Mouse (Mus musculus) urinary bladder, postnatal 14 days (tissue): ENCODE measurements at regions not wholly inside any gene's neighbourhood (a gene's known extent, or its start where the extent isn't known, plus 50 kb on each side); places are given as distances from the start of the nearest gene placed in this dataset.

ENCODE experiments used
- DNase-seq: peaks from one replicate; pipeline ENCODE4 v3.0.0; 2021; ENCODE audit warnings: low spot score

GRCm38 (mm10) chr13:3752334-3752733, 51.8 kb downstream of the Calml3 start:
- no peak for DNase-seq

GRCm38 (mm10) chr13:3751222-3751621, 52.9 kb downstream of the Calml3 start:
- no peak for DNase-seq

- DNase-seq, result peak; percentile 60
These were observed 53.4 kb downstream of the Calml3 start for GRCm38 (mm10) chr13:3750756-3751155.

- DNase-seq, result no peak
These were observed 54.5 kb downstream of the Calml3 start for GRCm38 (mm10) chr13:3749646-3750045.

- no peak for DNase-seq
These were observed 55.3 kb downstream of the Calml3 start for GRCm38 (mm10) chr13:3748859-3749258.

- no peak for DNase-seq
These were observed 57.6 kb downstream of the Calml3 start for GRCm38 (mm10) chr13:3746524-3746923.

- DNase-seq, result no peak
These were observed 59.2 kb downstream of the Calml3 start for GRCm38 (mm10) chr13:3744870-3745269.

DNA sequence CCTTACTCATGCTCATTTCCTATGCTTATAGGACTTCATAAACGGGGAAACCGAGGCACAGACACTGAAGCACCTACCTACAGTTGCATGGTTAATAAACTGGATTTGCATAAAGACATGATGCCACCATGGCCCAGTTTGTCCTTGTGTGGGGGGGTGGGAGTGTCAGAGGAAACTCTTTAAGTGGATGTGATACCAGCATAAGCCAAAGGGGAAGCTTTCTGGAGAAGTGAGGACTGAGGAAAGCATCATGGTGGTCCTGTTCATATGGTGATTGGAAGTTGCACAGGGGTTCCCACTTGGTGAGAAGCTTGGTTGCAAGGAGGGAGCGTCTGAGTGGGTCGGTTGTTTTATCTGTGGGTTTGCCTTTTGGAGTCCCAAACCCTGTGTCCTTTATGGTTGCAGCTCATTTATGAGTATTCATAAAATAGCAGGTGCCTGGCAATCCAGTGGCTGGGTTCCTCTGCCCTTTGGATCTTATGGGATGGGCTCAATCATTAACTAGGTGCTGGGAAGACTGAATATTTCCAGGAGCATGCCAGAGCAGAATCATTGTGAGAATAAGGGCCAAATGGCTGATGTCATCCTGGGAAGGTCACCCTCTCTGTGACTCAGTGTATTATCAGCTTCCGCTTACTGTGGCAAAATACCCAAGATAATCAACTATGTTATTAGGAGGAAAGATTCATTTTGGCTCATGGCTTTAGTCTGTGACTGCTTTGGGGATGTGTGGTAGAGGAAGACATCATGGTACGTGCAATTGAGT, 60.2 kb downstream of the Calml3 start:
- DNase-seq, result peak; percentile 1

DNA sequence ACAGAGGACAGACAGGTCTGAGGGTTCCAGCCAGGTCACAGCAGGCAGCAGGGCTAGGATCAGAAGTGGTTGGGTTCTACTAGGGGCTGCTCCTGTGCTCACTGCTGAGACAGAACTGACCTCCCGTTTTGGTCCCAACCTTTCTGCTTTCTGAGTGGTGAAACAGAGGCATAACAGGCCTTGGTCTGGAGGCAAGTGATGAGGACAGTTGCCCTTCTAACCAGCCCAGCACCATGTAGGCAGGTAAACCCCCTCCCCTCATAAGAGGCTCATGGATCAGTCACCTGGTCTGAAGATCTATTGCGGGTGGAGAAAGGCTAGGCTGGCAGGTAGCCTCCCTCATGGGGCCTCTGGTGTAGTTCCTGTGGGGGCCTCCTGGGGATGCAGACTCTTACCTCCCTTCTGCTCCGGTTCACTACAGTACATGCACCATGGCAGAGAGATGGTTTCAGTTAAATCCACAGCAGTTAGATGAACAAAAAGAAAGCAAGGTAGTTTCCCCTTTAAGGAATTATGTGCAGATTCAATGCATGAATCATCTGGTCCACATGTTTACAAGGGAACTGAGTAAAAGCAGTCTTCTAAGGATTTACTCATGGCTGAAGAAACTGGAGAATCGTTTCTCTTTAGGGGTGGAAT, 61.2 kb downstream of the Calml3 start:
- no peak for DNase-seq

GRCm38 (mm10) chr13:3742094-3742730, 61.9 kb downstream of the Calml3 start:
- peak; percentile 25 for DNase-seq

DNA sequence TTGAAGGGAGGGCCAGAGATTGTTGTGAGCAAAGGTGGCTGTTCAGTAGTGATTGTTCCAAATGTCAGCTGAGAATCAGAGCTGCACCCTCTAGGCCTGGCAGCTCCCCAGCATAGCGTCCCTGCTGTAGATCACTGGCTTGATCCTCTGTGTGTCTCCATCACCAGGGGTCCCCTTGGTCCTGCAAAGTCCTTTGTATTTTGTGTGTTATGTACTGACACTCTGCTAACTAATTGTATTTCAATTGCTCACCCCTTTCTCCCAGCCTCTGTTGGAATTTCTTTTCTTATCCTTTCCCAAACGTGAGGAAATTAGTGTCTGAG, 73.5 kb downstream of the Calml3 start:
- DNase-seq, result no peak

DNA sequence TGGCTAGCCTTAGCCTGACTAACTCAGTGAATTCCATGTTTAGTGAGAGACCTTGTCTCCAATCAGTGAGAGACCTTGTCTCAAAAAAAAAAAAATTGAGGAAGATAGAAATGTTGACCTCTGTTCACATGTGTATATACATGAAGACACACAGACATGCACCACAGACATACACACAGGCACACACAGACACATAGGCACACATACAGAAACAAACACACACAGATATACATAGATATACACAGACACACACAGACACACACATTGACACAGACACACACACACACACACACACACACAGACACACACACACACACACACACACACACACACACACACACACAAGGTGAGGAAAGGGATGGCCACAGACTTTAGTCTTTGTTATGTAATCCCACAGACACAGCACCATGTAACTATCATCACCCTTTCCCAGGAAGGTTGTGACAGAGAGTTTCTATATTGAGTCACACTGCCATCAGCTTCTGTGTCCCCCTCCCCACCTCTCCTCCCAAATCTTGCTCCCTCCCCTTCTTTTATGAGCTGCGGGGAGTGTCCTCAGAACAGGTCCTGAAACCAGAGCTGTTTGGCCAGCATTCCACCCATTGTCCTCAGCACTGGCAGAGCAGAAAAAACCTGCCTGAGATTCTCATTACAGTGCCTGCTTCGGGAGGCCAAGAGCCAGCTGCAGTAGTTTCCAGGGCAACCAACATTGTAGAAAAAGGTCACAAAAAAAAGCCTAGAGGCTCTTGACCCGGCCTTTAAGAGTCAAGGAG, 74.0 kb downstream of the Calml3 start:
- DNase-seq, result peak; percentile 37

DNA sequence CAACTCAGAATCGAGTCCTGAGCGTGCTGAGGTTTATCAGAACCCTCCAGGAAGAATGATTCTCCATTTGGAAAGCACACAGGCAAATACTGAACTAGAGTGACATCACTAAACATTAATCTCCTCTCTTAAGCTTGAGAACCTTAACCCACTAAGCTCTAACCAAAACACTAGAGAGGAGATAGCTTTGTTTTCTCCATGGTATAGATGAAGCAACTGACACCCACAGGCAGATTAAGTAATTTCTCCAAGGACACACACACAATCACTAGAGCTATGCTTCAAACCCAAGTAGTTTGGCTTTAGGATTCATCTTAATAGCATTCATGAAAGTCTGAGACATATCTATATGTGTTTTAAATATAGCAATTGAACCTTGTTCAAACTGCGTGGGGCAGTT, 75.2 kb downstream of the Calml3 start:
- no peak for DNase-seq

GRCm38 (mm10) chr13:3726331-3726781, 77.8 kb downstream of the Calml3 start:
- DNase-seq, result no peak

DNA sequence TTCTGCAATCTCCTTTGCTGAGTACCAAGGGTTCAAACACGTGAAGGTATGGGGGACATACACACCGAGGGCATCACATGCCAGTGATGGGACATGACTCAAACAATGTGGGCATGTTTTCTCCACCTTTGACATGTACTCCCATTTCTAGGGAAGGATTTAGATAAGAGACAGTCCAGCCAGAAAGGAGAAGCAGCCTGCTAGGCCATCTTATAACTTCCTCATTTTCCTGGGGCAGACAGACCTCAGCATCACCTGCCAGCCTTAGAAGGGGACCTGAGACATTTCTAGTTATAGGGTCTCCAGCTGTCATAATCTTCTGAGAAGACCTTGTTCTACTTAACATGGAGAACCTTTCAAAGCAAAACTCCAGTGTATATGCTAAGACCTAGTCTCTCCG, 78.3 kb downstream of the Calml3 start:
- no peak for DNase-seq

- no peak for DNase-seq
These were observed 79.8 kb downstream of the Calml3 start for GRCm38 (mm10) chr13:3724313-3724712.

- DNase-seq, result peak; percentile 56
These were observed 80.5 kb downstream of the Calml3 start for GRCm38 (mm10) chr13:3723458-3724143.

GRCm38 (mm10) chr13:3715019-3715418, 81.2 kb downstream of the Asb13 start:
- no peak for DNase-seq

- DNase-seq, result no peak
These were observed 78.8 kb downstream of the Asb13 start for GRCm38 (mm10) chr13:3712497-3713160.

- no peak for DNase-seq
These were observed 78.3 kb downstream of the Asb13 start for GRCm38 (mm10) chr13:3712088-3712487.

GRCm38 (mm10) chr13:3709982-3710618, 76.3 kb downstream of the Asb13 start:
- no peak for DNase-seq
